Comparison of ENCODE assay signal across 11 mouse cellular contexts in the genomic region with DNA sequence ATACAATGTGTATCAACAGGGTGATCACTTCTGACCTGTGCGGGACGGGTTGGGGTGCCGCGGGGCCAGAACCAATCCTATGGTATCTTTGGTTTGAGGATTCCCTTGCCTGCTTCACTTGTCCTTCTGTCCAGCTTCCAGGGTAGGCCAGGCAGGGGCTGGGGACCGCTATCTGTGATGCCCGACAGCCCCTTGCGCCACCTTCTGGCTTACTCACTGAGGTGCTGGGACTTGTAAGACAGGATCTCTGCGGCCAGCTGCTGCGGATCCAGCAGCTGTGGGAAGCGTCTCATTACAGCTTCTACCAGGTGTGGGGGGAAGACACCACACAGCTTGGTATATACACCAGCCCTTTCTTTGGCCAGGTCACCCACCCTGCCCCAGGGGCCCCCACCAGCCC. TPM values are rescaled to one million over a fixed set of nuclear protein-coding genes. Genes with fewer than 3 reads are reported as not detected.
DNase-seq lines count a peak whose midpoint lies in the region; ATAC-seq lines count a peak whose summit lies in the region.
"Had no signal": no experiment of that assay in that cellular context is flagged by ENCODE, and none has a peak within 500 bp of the region (broad histone marks: within the 10 kb centered on the region; RNA-seq: fewer than 3 reads in every experiment).

No protein-coding gene starts in this region.

- no peak overlapping the region for H3K4me2 ChIP-seq in kidney, embryonic 15.5 days
- H3K4me2 ChIP-seq: heart, embryonic 15.5 days had no signal

- H3K9ac ChIP-seq in kidney, embryonic 15.5 days, result no peak overlapping the region
- H3K9ac ChIP-seq: heart, embryonic 15.5 days had no signal

- no peak overlapping the region for H3K4me3 ChIP-seq in kidney, embryonic 15.5 days (replicated peaks)
- no peak overlapping the region for H3K4me3 ChIP-seq in macrophage (ENCODE audit: inconsistent target)
- H3K4me3 ChIP-seq: heart, embryonic 15.5 days had no signal

- H3K4me1 ChIP-seq in kidney, embryonic 15.5 days, result peaks cover 42% of the 10 kb centered on the region

- peak; percentile 63 to 75 for DNase-seq in kidney, postnatal 4 days
- DNase-seq in CD4-positive helper T cell, adult 2 months (ENCODE audit: low read depth, low spot score), result peak; percentile 23
- peak; percentile 55 for DNase-seq in ZHBTc4 (ENCODE audit: low read depth, low spot score)
- DNase-seq in testis, postnatal 14 days (ENCODE audit: low spot score), result no peak
- DNase-seq in urinary bladder, adult 2 months (ENCODE audit: low spot score), result no peak
- no peak for DNase-seq in right cerebral cortex, postnatal 36 days (ENCODE audit: low spot score in 2 of 2)
- DNase-seq: cerebellum, adult 8-10 months; lung, adult 2 months had no signal

- H3K79me2 ChIP-seq in macrophage (ENCODE audit: inconsistent target), result peaks cover 44% of the 10 kb centered on the region

- H3K9me3 ChIP-seq in kidney, embryonic 15.5 days (replicated peaks), result no peaks in the 10 kb centered on the region
- H3K9me3 ChIP-seq: heart, embryonic 15.5 days had no signal

- ATAC-seq in kidney, embryonic 15.5 days (replicated peaks; ENCODE audit: low FRiP score), result no peak

- H3K27me3 ChIP-seq in kidney, embryonic 15.5 days, result no peaks in the 10 kb centered on the region
- H3K27me3 ChIP-seq: heart, embryonic 15.5 days had no signal

- no peak overlapping the region for H3K27ac ChIP-seq in kidney, embryonic 15.5 days
- peak overlapping the region; percentile 99; the same call in 1 of the 2 replicates for H3K27ac ChIP-seq in macrophage
- H3K27ac ChIP-seq: heart, embryonic 15.5 days had no signal

- WGBS in kidney, embryonic 15.5 days, result 27% methylated on average over 10 of the region's 10 CpGs
- WGBS in macrophage (ENCODE audit: missing documents), result 82% methylated on average over 9 of the region's 10 CpGs

- peaks cover 7% of the 10 kb centered on the region; the same call in 1 of the 2 replicates for H3K36me3 ChIP-seq in kidney, embryonic 15.5 days
- H3K36me3 ChIP-seq in macrophage (ENCODE audit: inconsistent target), result peaks cover 33% of the 10 kb centered on the region; the same call in 1 of the 2 replicates

RNA-seq across cellular contexts. Expression of a gene that starts 8.6 kb away (rescaled TPM):
- 0.33 and 0.44 TPM in 2 replicates for polyA plus RNA-seq in kidney, embryonic 15.5 days (2015; fragmentation: Nextera tagmentation; extraction: Ambion mirVana)
- 100 to 1,000 TPM in 20 of 26 experiments, 10 to 100 TPM in 6; 57.3 to 229 (median 148) TPM for total RNA-seq in macrophage (2018; cell fraction: chromatin; rRNA removed)
- 100 to 1,000 TPM in 8 of 26 experiments, 10 to 100 TPM in 18; 12.0 to 167 (median 56.6) TPM for total RNA-seq in macrophage (2018; cell fraction: cytosol; rRNA removed)
- 100 to 1,000 TPM in 18 of 26 experiments, 10 to 100 TPM in 8; 39.0 to 219 (median 148) TPM for total RNA-seq in macrophage (2018; cell fraction: nucleus; rRNA removed)
- 6.2 to 14.2 TPM (median 8.5 TPM) in 3 replicates for polyA plus RNA-seq in macrophage (2018)
- polyA plus RNA-seq in urinary bladder, adult 2 months (2012; rRNA removed), result 12.5 and 13.1 TPM in 2 replicates

RNA-seq across cellular contexts. Expression of a gene that starts 34.1 kb away (rescaled TPM):
- polyA plus RNA-seq in kidney, embryonic 15.5 days (2015; fragmentation: Nextera tagmentation; extraction: Ambion mirVana), result 64.1 and 67.8 TPM in 2 replicates
- 10 to 100 TPM; 11.9 to 63.3 (median 32.7) TPM for total RNA-seq in macrophage (2018; cell fraction: chromatin; rRNA removed)
- 10 to 100 TPM; 17.9 to 37.9 (median 23.7) TPM for total RNA-seq in macrophage (2018; cell fraction: cytosol; rRNA removed)
- total RNA-seq in macrophage (2018; cell fraction: nucleus; rRNA removed), result 10 to 100 TPM in 25 of 26 experiments, 1 to 10 TPM in 1; 9.1 to 45.3 (median 21.4) TPM
- polyA plus RNA-seq in macrophage (2018), result 18.5 to 49.2 TPM (median 35.8 TPM) in 3 replicates
- polyA plus RNA-seq in urinary bladder, adult 2 months (2012; rRNA removed), result 28.8 and 36.0 TPM in 2 replicates

RNA-seq across cellular contexts. Expression of a gene that starts 52.6 kb away (rescaled TPM):
- polyA plus RNA-seq in kidney, embryonic 15.5 days (2015; fragmentation: Nextera tagmentation; extraction: Ambion mirVana), result 29.0 and 31.0 TPM in 2 replicates
- total RNA-seq in macrophage (2018; cell fraction: chromatin; rRNA removed), result 10 to 100 TPM in 22 of 26 experiments, 1 to 10 TPM in 4; 6.2 to 19.7 (median 15.0) TPM
- total RNA-seq in macrophage (2018; cell fraction: cytosol; rRNA removed), result 10 to 100 TPM; 14.5 to 23.3 (median 19.6) TPM
- 10 to 100 TPM; 10.2 to 22.7 (median 17.1) TPM for total RNA-seq in macrophage (2018; cell fraction: nucleus; rRNA removed)
- 15.9 to 19.4 TPM (median 15.9 TPM) in 3 replicates for polyA plus RNA-seq in macrophage (2018)
- 13.7 and 14.1 TPM in 2 replicates for polyA plus RNA-seq in urinary bladder, adult 2 months (2012; rRNA removed)

RNA-seq across cellular contexts. Expression of a gene that starts 53.6 kb away (rescaled TPM):
- polyA plus RNA-seq in kidney, embryonic 15.5 days (2015; fragmentation: Nextera tagmentation; extraction: Ambion mirVana), result not detected in 2 replicates
- total RNA-seq in macrophage (2018; cell fraction: chromatin; rRNA removed), result not detected
- total RNA-seq in macrophage (2018; cell fraction: cytosol; rRNA removed), result under 1 TPM in 8 of 26 experiments, not detected in 18; 0.03 to 0.17 (median 0.07) TPM
- total RNA-seq in macrophage (2018; cell fraction: nucleus; rRNA removed), result not detected
- polyA plus RNA-seq in macrophage (2018), result 0.09 TPM in 1 of 3 replicates, not detected in the others
- polyA plus RNA-seq in urinary bladder, adult 2 months (2012; rRNA removed), result 0.03 and 0.10 TPM in 2 replicates

Comparison
In these comparisons a context has a peak if more than half of its experiments do, and no peak if none do; other contexts are left out.
1. DNase-seq: peak in kidney, postnatal 4 days (2 of 2), CD4-positive helper T cell, adult 2 months (single experiment) and ZHBTc4 (single experiment); none in testis, postnatal 14 days (single experiment), urinary bladder, adult 2 months (single experiment) and right cerebral cortex, postnatal 36 days (0 of 2).